Mouse (Mus musculus) hindbrain, embryonic 12.5 days (tissue): ENCODE measurements at regions not wholly inside any gene's neighbourhood (a gene's known extent, or its start where the extent isn't known, plus 50 kb on each side); places are given as distances from the start of the nearest gene placed in this dataset.

ENCODE experiments used
- ATAC-seq: fragments of 200-750 bp; cut with Nextera tagmentation; 2 replicates; pipeline ENCODE4 v1.8.0; 2017; ENCODE audit warnings: moderate TSS enrichment; ENCODE audit not compliant: low FRiP score
- H3K27ac ChIP-seq: fragments of 300-500 bp; sonication (generic); 2 replicates; pipeline ENCODE4 v1.5.1; 2016; ENCODE audit warnings: mild to moderate bottlenecking
- H3K27me3 ChIP-seq: fragments of 300-500 bp; sonication (generic); 2 replicates; pipeline ENCODE4 v1.6.1; 2016; ENCODE audit warnings: mild to moderate bottlenecking
- H3K36me3 ChIP-seq: fragments of 300-500 bp; sonication (generic); 2 replicates; pipeline ENCODE4 v1.6.1; 2016; ENCODE audit warnings: mild to moderate bottlenecking
- H3K4me1 ChIP-seq: fragments of 300-500 bp; sonication (generic); 2 replicates; pipeline ENCODE4 v1.6.1; 2016
- H3K4me2 ChIP-seq: fragments of 300-500 bp; sonication (generic); replicated peaks from 2 replicates; pipeline ENCODE4 v1.6.1; 2016; ENCODE audit warnings: mild to moderate bottlenecking
- H3K4me3 ChIP-seq: fragments of 300-500 bp; sonication (generic); 2 replicates; pipeline ENCODE4 v1.5.1; 2016; ENCODE audit warnings: mild to moderate bottlenecking
- H3K9ac ChIP-seq: fragments of 300-500 bp; sonication (generic); 2 replicates; pipeline ENCODE4 v1.6.1; 2016; ENCODE audit warnings: mild to moderate bottlenecking, moderate library complexity
- H3K9me3 ChIP-seq: fragments of 300-500 bp; sonication (generic); replicated peaks from 2 replicates; pipeline ENCODE4 v1.6.1; 2016; ENCODE audit warnings: mild to moderate bottlenecking
- WGBS: fragments of 180-500 bp; shearing (Covaris S2); methylation state at CpG from one replicate; pipeline ENCODE4 v1.1.7; 2016; 5-methylcytosine and 5-hydroxymethylcytosine counted together

GRCm38 (mm10) chr16:5532281-5532680 is 276.5 kb upstream of the Eef2kmt start:
- H3K4me3 ChIP-seq = no peak overlapping the region
- ATAC-seq = no peak
- no peak overlapping the region for H3K9ac ChIP-seq
- H3K9me3 ChIP-seq = no peaks in the 10 kb centered on the region
- H3K27me3 ChIP-seq = peaks cover 5% of the 10 kb centered on the region; the same call in 1 of the 2 replicates
- 76% methylated on average over 3 of the region's 3 CpGs for WGBS
- H3K4me1 ChIP-seq = peaks cover 25% of the 10 kb centered on the region
- no peak overlapping the region for H3K27ac ChIP-seq
- no peak overlapping the region for H3K4me2 ChIP-seq
- no peaks in the 10 kb centered on the region for H3K36me3 ChIP-seq

- ATAC-seq = no peak
- Histone ChIP-seq H3K4me2 (no peak overlapping the region), H3K9me3 (no peaks in the 10 kb centered on the region), H3K4me1 (peaks cover 7% of the 10 kb centered on the region; the same call in 1 of the 2 replicates), H3K4me3 (no peak overlapping the region), H3K9ac (no peak overlapping the region), H3K27ac (no peak overlapping the region), H3K27me3 (peaks cover 5% of the 10 kb centered on the region; the same call in 1 of the 2 replicates), H3K36me3 (no peaks in the 10 kb centered on the region)
- 93% methylated on average over 2 of the region's 2 CpGs for WGBS
Measured at GRCm38 (mm10) chr16:5529823-5530222, 274.0 kb upstream of the Eef2kmt start.

GRCm38 (mm10) chr16:5527936-5528335 is 272.2 kb upstream of the Eef2kmt start:
- H3K27ac ChIP-seq = no peak overlapping the region
- WGBS = 61% methylated on average over 4 of the region's 4 CpGs
- H3K36me3 ChIP-seq = no peaks in the 10 kb centered on the region
- no peak overlapping the region for H3K9ac ChIP-seq
- no peak overlapping the region for H3K4me2 ChIP-seq
- peaks cover 5% of the 10 kb centered on the region; the same call in 1 of the 2 replicates for H3K27me3 ChIP-seq
- H3K9me3 ChIP-seq = no peaks in the 10 kb centered on the region
- H3K4me3 ChIP-seq = no peak overlapping the region
- no peak for ATAC-seq
- no peaks in the 10 kb centered on the region for H3K4me1 ChIP-seq

- peak; percentile 56; the same call in 1 of the 2 replicates for ATAC-seq
- 83% methylated on average over 5 of the region's 5 CpGs for WGBS
- Histone ChIP-seq H3K36me3 (no peaks in the 10 kb centered on the region), H3K9ac (no peak overlapping the region), H3K27me3 (peaks cover 5% of the 10 kb centered on the region; the same call in 1 of the 2 replicates), H3K27ac (peak overlapping the region; percentile 69), H3K9me3 (no peaks in the 10 kb centered on the region), H3K4me1 (no peaks in the 10 kb centered on the region), H3K4me2 (no peak overlapping the region), H3K4me3 (no peak overlapping the region)
Measured at GRCm38 (mm10) chr16:5524375-5524774, 268.6 kb upstream of the Eef2kmt start.

- H3K9ac ChIP-seq = no peak overlapping the region
- 51% methylated on average over 7 of the region's 7 CpGs for WGBS
- H3K4me3 ChIP-seq = no peak overlapping the region
- no peaks in the 10 kb centered on the region for H3K36me3 ChIP-seq
- H3K27ac ChIP-seq = peak overlapping the region; percentile 69
- peak; percentile 61 for ATAC-seq
- H3K27me3 ChIP-seq = peaks cover 5% of the 10 kb centered on the region; the same call in 1 of the 2 replicates
- no peak overlapping the region for H3K4me2 ChIP-seq
- no peaks in the 10 kb centered on the region for H3K4me1 ChIP-seq
- H3K9me3 ChIP-seq = no peaks in the 10 kb centered on the region; the same call in 1 of the 2 replicates
Measured at GRCm38 (mm10) chr16:5523402-5524021, 267.7 kb upstream of the Eef2kmt start.

- H3K27ac ChIP-seq = no peak overlapping the region
- H3K36me3 ChIP-seq = no peaks in the 10 kb centered on the region
- H3K4me3 ChIP-seq = no peak overlapping the region
- H3K9me3 ChIP-seq = no peaks in the 10 kb centered on the region; the same call in 1 of the 2 replicates
- no peak overlapping the region for H3K9ac ChIP-seq
- H3K4me2 ChIP-seq = no peak overlapping the region
- H3K4me1 ChIP-seq = 0 out of 2 replicates have a peak, but pooled peaks cover 2% of the 10 kb centered on the region
- no peaks in the 10 kb centered on the region for H3K27me3 ChIP-seq
- WGBS = 63% methylated on average over 5 of the region's 5 CpGs
- no peak for ATAC-seq
Measured at GRCm38 (mm10) chr16:5517746-5518145, 262.0 kb upstream of the Eef2kmt start.

- 55% methylated on average over 5 of the region's 5 CpGs for WGBS
- H3K9me3 ChIP-seq = no peaks in the 10 kb centered on the region; the same call in 1 of the 2 replicates
- no peak for ATAC-seq
- no peak overlapping the region for H3K4me3 ChIP-seq
- no peak overlapping the region for H3K27ac ChIP-seq
- H3K9ac ChIP-seq = no peak overlapping the region
- H3K4me2 ChIP-seq = no peak overlapping the region
- H3K4me1 ChIP-seq = 0 out of 2 replicates have a peak, but pooled peaks cover 2% of the 10 kb centered on the region
- no peaks in the 10 kb centered on the region for H3K27me3 ChIP-seq
- H3K36me3 ChIP-seq = no peaks in the 10 kb centered on the region
Measured at GRCm38 (mm10) chr16:5515867-5516266, 260.1 kb upstream of the Eef2kmt start.

GRCm38 (mm10) chr16:5507261-5507660 is 251.5 kb upstream of the Eef2kmt start:
- no peaks in the 10 kb centered on the region for H3K9me3 ChIP-seq
- no peaks in the 10 kb centered on the region for H3K36me3 ChIP-seq
- H3K27me3 ChIP-seq = 0 out of 2 replicates have a peak, but pooled peaks cover 2% of the 10 kb centered on the region
- H3K4me3 ChIP-seq = no peak overlapping the region
- H3K27ac ChIP-seq = no peak overlapping the region
- no peak overlapping the region for H3K9ac ChIP-seq
- no peak for ATAC-seq
- H3K4me2 ChIP-seq = no peak overlapping the region
- H3K4me1 ChIP-seq = no peaks in the 10 kb centered on the region
- 78% methylated on average over 8 of the region's 8 CpGs for WGBS

GRCm38 (mm10) chr16:5501961-5502360 is 246.2 kb upstream of the Eef2kmt start:
- Histone ChIP-seq H3K9me3 (no peaks in the 10 kb centered on the region), H3K4me1 (no peaks in the 10 kb centered on the region), H3K4me2 (no peak overlapping the region), H3K4me3 (no peak overlapping the region), H3K27ac (no peak overlapping the region), H3K27me3 (0 out of 2 replicates have a peak, but pooled peaks cover 2% of the 10 kb centered on the region), H3K9ac (no peak overlapping the region), H3K36me3 (no peaks in the 10 kb centered on the region)
- no peak for ATAC-seq
- WGBS = 89% methylated on average over 7 of the region's 7 CpGs

- ATAC-seq = peak; percentile 77
- no peak overlapping the region for H3K9ac ChIP-seq
- no peak overlapping the region for H3K4me3 ChIP-seq
- peaks cover 19% of the 10 kb centered on the region for H3K4me1 ChIP-seq
- WGBS = 30% methylated on average over 2 of the region's 2 CpGs
- no peaks in the 10 kb centered on the region for H3K36me3 ChIP-seq
- H3K4me2 ChIP-seq = no peak overlapping the region
- H3K27me3 ChIP-seq = no peaks in the 10 kb centered on the region
- H3K27ac ChIP-seq = no peak overlapping the region
- no peaks in the 10 kb centered on the region for H3K9me3 ChIP-seq
Measured at GRCm38 (mm10) chr16:5496051-5496685, 240.4 kb upstream of the Eef2kmt start.

GRCm38 (mm10) chr16:5493352-5493751 is 237.6 kb upstream of the Eef2kmt start:
- ATAC-seq = no peak

GRCm38 (mm10) chr16:5487259-5487658 is 231.5 kb upstream of the Eef2kmt start:
- Histone ChIP-seq H3K27ac (no peak overlapping the region), H3K4me3 (no peak overlapping the region), H3K4me1 (0 out of 2 replicates have a peak, but pooled peaks cover 4% of the 10 kb centered on the region), H3K36me3 (no peaks in the 10 kb centered on the region), H3K27me3 (0 out of 2 replicates have a peak, but pooled peaks cover 5% of the 10 kb centered on the region), H3K9me3 (0 out of 2 replicates have a peak, but pooled peaks cover 3% of the 10 kb centered on the region), H3K4me2 (no peak overlapping the region), H3K9ac (no peak overlapping the region)
- 56% methylated on average over 3 of the region's 3 CpGs for WGBS
- ATAC-seq = no peak

More at GRCm38 (mm10) chr16:5493352-5493751, 237.6 kb upstream of the Eef2kmt start:
- Histone ChIP-seq H3K9me3 (0 out of 2 replicates have a peak, but pooled peaks cover 3% of the 10 kb centered on the region), H3K9ac (no peak overlapping the region), H3K36me3 (no peaks in the 10 kb centered on the region), H3K4me2 (no peak overlapping the region), H3K27ac (no peak overlapping the region), H3K4me1 (peaks cover 19% of the 10 kb centered on the region), H3K27me3 (no peaks in the 10 kb centered on the region), H3K4me3 (no peak overlapping the region)
- 26% methylated on average over 6 of the region's 6 CpGs for WGBS
